In genomic region chr7:138827812-138828211, GRCm38 (mm10) we compare ENCODE assay signal across 8 mouse cellular contexts. TPM values are rescaled to one million over a fixed set of nuclear protein-coding genes. Genes with fewer than 3 reads are reported as not detected.
A peak's percentile ranks its signal among the peaks of the same experiment; 100 is the strongest.
DNase-seq lines count a peak whose midpoint lies in the region; ATAC-seq and TF ChIP-seq lines count a peak whose summit lies in the region.

No protein-coding gene starts in this region.

- peaks cover 17% of the 10 kb centered on the region for H3K9me3 ChIP-seq in G1E (replicated peaks)

- peak; percentile 96 for TF ChIP-seq CTCF in kidney, adult 2 months (conservative IDR thresholded peaks at IDR 0.05; ENCODE audit: insufficient read depth, insufficient read length, low read depth, low read length)
- TF ChIP-seq CTCF in G1E (IDR thresholded peaks at IDR 0.05; ENCODE audit: low read depth, low read length): peak; percentile 89
- TF ChIP-seq CTCF in cerebellum, adult 2 months (IDR thresholded peaks at IDR 0.05; ENCODE audit: borderline replicate concordance, insufficient read depth, low read depth, low read length): peak; percentile 96

- TF ChIP-seq POLR2A in kidney, adult 2 months (IDR thresholded peaks at IDR 0.05; ENCODE audit: low read depth, low read length): no peak
- no peak for TF ChIP-seq POLR2A in cerebellum, adult 2 months (IDR thresholded peaks at IDR 0.05; ENCODE audit: borderline replicate concordance, insufficient read depth, low read length)

- DNase-seq in kidney, adult 2 months: peak; percentile 47
- DNase-seq in kidney, adult 11 months: no peak
- no peak for DNase-seq in G1E (ENCODE audit: low spot score)
- peak; percentile 54 to 67 for DNase-seq in cerebellum, adult 2 months
- peak; percentile 78 for DNase-seq in gastrocnemius, postnatal 10 days
- DNase-seq in left cerebral cortex, postnatal 25 days (ENCODE audit: low spot score in 2 of 2): peak; percentile 66 to 75
- peak; percentile 16 to 39 for DNase-seq in natural killer cell, adult 2 months (ENCODE audit: low spot score in 2 of 2)
- DNase-seq in thymus, postnatal 36 days: peak; percentile 36 to 39

- H3K27me3 ChIP-seq in kidney, adult 2 months (replicated peaks; ENCODE audit: control insufficient read depth, insufficient read depth, low read length): no peaks in the 10 kb centered on the region
- no peaks in the 10 kb centered on the region for H3K27me3 ChIP-seq in G1E (ENCODE audit: insufficient read depth, low read length)
- no peaks in the 10 kb centered on the region for H3K27me3 ChIP-seq in cerebellum, adult 2 months (ENCODE audit: control insufficient read depth, insufficient read depth, low read length)

- no peaks in the 10 kb centered on the region for H3K4me1 ChIP-seq in kidney, adult 2 months (ENCODE audit: control insufficient read depth, insufficient read depth, low read length)
- no peaks in the 10 kb centered on the region for H3K4me1 ChIP-seq in G1E (ENCODE audit: insufficient read depth, low read depth, low read length)
- no peaks in the 10 kb centered on the region; the same call in 1 of the 2 replicates for H3K4me1 ChIP-seq in cerebellum, adult 2 months (ENCODE audit: control insufficient read depth, insufficient read depth, low read length)

- H3K36me3 ChIP-seq in kidney, adult 2 months (ENCODE audit: control insufficient read depth, insufficient read depth, low read length): no peaks in the 10 kb centered on the region
- no peaks in the 10 kb centered on the region for H3K36me3 ChIP-seq in G1E (replicated peaks)

- no peak for ATAC-seq in G1E (ENCODE audit: extremely low read depth, insufficient number of reproducible peaks, low FRiP score, poor library complexity, severe bottlenecking)

- 14% methylated on average over 11 of the region's 11 CpGs for WGBS in kidney, adult 2 months
- 15% methylated on average over 11 of the region's 11 CpGs for WGBS in cerebellum, adult 2 months

- intact Hi-C loops in left cerebral cortex, postnatal 25 days (cut with DNase I): loop anchor here (1.0 to 10.0 kb wide), 5 partner anchors 94 to 1349 kb away; partner anchors contain the start of gene Tcerg1l

- no peak overlapping the region for H3K4me3 ChIP-seq in kidney, adult 2 months (ENCODE audit: insufficient read depth, low read depth, low read length)
- no peak overlapping the region for H3K4me3 ChIP-seq in G1E (ENCODE audit: low read depth, low read length)
- no peak overlapping the region for H3K4me3 ChIP-seq in cerebellum, adult 2 months (replicated peaks; ENCODE audit: insufficient read depth, low read depth, low read length)

- H3K27ac ChIP-seq in kidney, adult 2 months (ENCODE audit: insufficient read depth, low read depth, low read length): no peak overlapping the region
- no peak overlapping the region for H3K27ac ChIP-seq in cerebellum, adult 2 months (ENCODE audit: insufficient read depth, low read length)

RNA-seq across cellular contexts. Expression of gene Ppp2r2d, which starts 18.1 kb away (rescaled TPM):
- polyA plus RNA-seq in kidney, adult 2 months (2012; rRNA removed): 24.2 and 24.3 TPM in 2 replicates
- total RNA-seq in G1E (2014; fragmentation: Nextera tagmentation) (27.5 and 29.9 TPM in 2 replicates), G1E (2017) (35.1 and 38.4 TPM in 2 replicates)
- 14.9 and 17.4 TPM in 2 replicates for polyA plus RNA-seq in G1E (2012)
- 70.0 and 74.9 TPM in 2 replicates for polyA plus RNA-seq in cerebellum, adult 2 months (2012; rRNA removed)
- total RNA-seq in gastrocnemius, postnatal 10 days (2021): 10 to 100 TPM; 32.5 TPM
- total RNA-seq in left cerebral cortex, postnatal 25 days (2021): 10 to 100 TPM; 71.0 to 73.5 TPM

RNA-seq across cellular contexts. Expression of gene Mapk1ip1, which starts 18.3 kb away (rescaled TPM):
- polyA plus RNA-seq in kidney, adult 2 months (2012; rRNA removed): 43.5 and 64.0 TPM in 2 replicates
- total RNA-seq in G1E (2014; fragmentation: Nextera tagmentation): 26.6 and 28.1 TPM in 2 replicates
- total RNA-seq in G1E (2017): 6.5 and 7.1 TPM in 2 replicates
- polyA plus RNA-seq in G1E (2012): 3.9 and 6.3 TPM in 2 replicates
- polyA plus RNA-seq in cerebellum, adult 2 months (2012; rRNA removed): 87.6 and 88.7 TPM in 2 replicates
- total RNA-seq in gastrocnemius, postnatal 10 days (2021): 10 to 100 TPM; 13.5 to 14.7 TPM
- total RNA-seq in left cerebral cortex, postnatal 25 days (2021): 10 to 100 TPM; 37.7 to 43.1 TPM

Comparison
In these comparisons a context has a peak if more than half of its experiments do, and no peak if none do; other contexts are left out.
1. DNase-seq: peak in kidney, adult 2 months (single experiment), cerebellum, adult 2 months (2 of 2), gastrocnemius, postnatal 10 days (single experiment), left cerebral cortex, postnatal 25 days (2 of 2), natural killer cell, adult 2 months (2 of 2) and thymus, postnatal 36 days (2 of 2); none in kidney, adult 11 months (single experiment) and G1E (single experiment).
2. Peak in every context shown above with its lines, with median percentiles within 50 percentile points of each other: CTCF ChIP-seq.